Mouse (Mus musculus): ENCODE results near the gene Prm2. TPM values are rescaled to one million over a fixed set of nuclear protein-coding genes. Genes with fewer than 3 reads are reported as not detected.

Gene Prm2
- total RNA-seq, 1 experiment from 2014 or later: not detected

Other genes with a start within 250 kb of the Prm2 start
- 0.59 and 2.3 TPM in 2 replicates for gene Socs1, start 10.6 kb downstream of the Prm2 start, total RNA-seq (2017)
- gene Tnp2, start 7.5 kb downstream of the Prm2 start, total RNA-seq (2017): not detected in 2 replicates
- not detected in 2 replicates for gene Prm3, start 5.2 kb downstream of the Prm2 start, total RNA-seq (2017)
- not detected in 2 replicates for gene Prm1, start 9.7 kb upstream of the Prm2 start, total RNA-seq (2017)
- gene Gm11172, start 16.8 kb upstream of the Prm2 start, total RNA-seq (2017): not detected in 2 replicates
- gene Rmi2, start 38.9 kb upstream of the Prm2 start, total RNA-seq (2017): 5.9 and 8.3 TPM in 2 replicates

Measured in common myeloid progenitor, adult 5-6 weeks (primary cell).